Mouse (Mus musculus) intestine, embryonic 16.5 days (tissue): Measurements from ENCODE around the gene Ankrd61. TPM values are rescaled to one million over a fixed set of nuclear protein-coding genes. Genes with fewer than 3 reads are reported as not detected.
A peak's percentile ranks its signal among the peaks of the same experiment; 100 is the strongest.

Experiments used
- ATAC-seq: fragments of 200-750 bp; cut with Nextera tagmentation; 2 replicates; pipeline ENCODE4 v1.8.0; 2017; ENCODE audit warnings: moderate TSS enrichment, moderate library complexity
- H3K27ac ChIP-seq: fragments of 300-500 bp; sonication (generic); 2 replicates; pipeline ENCODE4 v1.5.1; 2014; ENCODE audit warnings: mild to moderate bottlenecking, low read length
- H3K27me3 ChIP-seq: fragments of 300-500 bp; sonication (generic); replicated peaks from 2 replicates; pipeline ENCODE4 v1.6.1; 2014; ENCODE audit warnings: low read length, control low read depth, mixed read lengths; ENCODE audit not compliant: control insufficient read depth, insufficient read depth
- H3K36me3 ChIP-seq: fragments of 300-500 bp; sonication (generic); 2 replicates; pipeline ENCODE4 v1.6.1; 2014; ENCODE audit warnings: low read length, control low read depth; ENCODE audit not compliant: control insufficient read depth, insufficient read depth
- H3K4me1 ChIP-seq: fragments of 300-500 bp; sonication (generic); 2 replicates; pipeline ENCODE4 v1.6.1; 2014; ENCODE audit warnings: low read length, control low read depth, mixed read lengths; ENCODE audit not compliant: control insufficient read depth, insufficient read depth
- H3K4me2 ChIP-seq: fragments of 300-500 bp; sonication (generic); 2 replicates; pipeline ENCODE4 v1.6.1; 2014; ENCODE audit warnings: low read depth, low read length, control low read depth
- H3K4me3 ChIP-seq: fragments of 300-500 bp; sonication (generic); 2 replicates; pipeline ENCODE4 v1.5.1; 2014; ENCODE audit warnings: mild to moderate bottlenecking, low read length
- H3K9ac ChIP-seq: fragments of 300-500 bp; sonication (generic); 2 replicates; pipeline ENCODE4 v1.6.1; 2014; ENCODE audit warnings: low read depth, low read length
- H3K9me3 ChIP-seq: fragments of 300-500 bp; sonication (generic); 2 replicates; pipeline ENCODE4 v1.6.1; 2016; ENCODE audit warnings: low read length, control low read depth; ENCODE audit not compliant: control insufficient read depth
- WGBS: fragments of 180-500 bp; shearing (Covaris S2); extraction: QIAGEN DNeasy Blood & Tissue Kit; methylation state at CpG from one replicate; pipeline ENCODE4 v1.1.7; 2014; 5-methylcytosine and 5-hydroxymethylcytosine counted together
- polyA plus RNA-seq: library from polyadenylated mRNA; unstranded; fragments of >200 nt; fragmentation: Nextera tagmentation; extraction: Ambion mirVana; gene quantifications from 2 replicates; pipeline ENCODE4 v1.2.1, GENCODE M21; 2015

Ankrd61 gene
- polyA plus RNA-seq, 1 experiment from 2014 or later = 0.15 TPM

DNA sequence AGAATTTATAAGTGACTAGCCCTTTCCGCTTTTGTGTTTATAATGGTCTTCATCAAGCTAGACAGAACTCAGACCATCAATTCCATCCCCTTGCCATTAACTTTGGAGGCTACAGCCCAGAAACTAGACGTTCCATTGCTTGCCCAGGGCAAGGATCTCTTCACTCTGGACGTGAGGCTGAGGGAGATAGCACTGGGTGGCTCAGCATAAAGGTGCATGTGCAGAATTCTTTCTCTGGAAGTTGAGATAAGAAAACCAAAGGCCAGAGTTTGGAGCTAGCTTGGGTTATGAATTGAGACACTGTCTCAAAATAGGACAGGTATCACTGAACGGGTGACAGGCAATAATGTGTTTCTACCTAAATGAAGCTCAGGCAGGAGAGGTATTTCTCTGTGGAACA, 6.3 kb upstream of the Ankrd61 start:
- H3K27ac ChIP-seq = no peak overlapping the region
- peaks cover 11% of the 10 kb centered on the region; the same call in 1 of the 2 replicates for H3K4me1 ChIP-seq
- no peaks in the 10 kb centered on the region for H3K9me3 ChIP-seq
- H3K4me3 ChIP-seq = no peak overlapping the region
- H3K9ac ChIP-seq = no peak overlapping the region
- 76% methylated on average over 4 of the region's 4 CpGs for WGBS
- ATAC-seq = no peak
- H3K36me3 ChIP-seq = peaks cover 22% of the 10 kb centered on the region
- H3K27me3 ChIP-seq = no peaks in the 10 kb centered on the region
- no peak overlapping the region for H3K4me2 ChIP-seq

DNA sequence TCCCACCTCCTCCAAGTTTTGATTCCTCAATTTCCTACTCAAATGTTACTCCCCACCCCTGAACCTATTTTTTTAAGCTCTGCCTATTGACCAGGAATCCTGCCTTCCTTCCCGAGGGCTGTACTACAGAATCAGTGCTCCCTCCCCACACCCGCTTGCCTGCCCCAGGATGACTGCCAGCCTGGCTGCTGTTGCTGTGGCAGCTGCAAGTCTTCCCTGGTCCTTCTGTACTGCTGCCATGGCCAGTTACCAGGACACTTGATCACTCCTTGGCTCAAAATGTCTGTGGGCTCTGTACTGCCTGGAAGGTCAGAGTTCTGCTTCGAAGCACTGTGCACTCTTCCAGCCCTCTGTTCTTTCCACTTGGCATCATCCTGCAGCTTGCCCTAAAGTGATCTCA, 4.6 kb upstream of the Ankrd61 start:
- Histone ChIP-seq H3K9me3 (no peaks in the 10 kb centered on the region), H3K27ac (no peak overlapping the region), H3K4me2 (no peak overlapping the region), H3K4me1 (0 out of 2 replicates have a peak, but pooled peaks cover 3% of the 10 kb centered on the region), H3K27me3 (no peaks in the 10 kb centered on the region), H3K9ac (no peak overlapping the region), H3K4me3 (no peak overlapping the region), H3K36me3 (peaks cover 22% of the 10 kb centered on the region)
- WGBS = 78% methylated on average over 3 of the region's 3 CpGs
- no peak for ATAC-seq

DNA sequence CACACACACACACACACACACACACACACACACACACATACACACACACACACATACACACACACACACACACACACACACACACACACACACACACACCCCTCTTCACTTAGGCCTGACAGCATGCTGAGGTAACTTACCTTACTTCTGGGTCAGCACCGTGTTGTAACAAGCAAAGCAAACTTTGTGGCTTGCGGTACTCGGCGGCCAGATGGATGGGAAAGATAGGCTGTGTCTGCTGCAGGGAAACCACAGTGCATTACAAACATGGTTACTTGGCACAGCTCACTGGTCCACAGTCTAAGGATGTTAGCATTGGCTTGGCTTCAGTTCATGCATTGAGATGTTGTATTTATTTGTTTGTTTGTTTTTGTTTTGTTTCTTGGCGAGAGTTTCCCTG, 4.1 kb downstream of the Ankrd61 start:
- Histone ChIP-seq H3K9ac (no peak overlapping the region), H3K4me1 (peaks cover 5% of the 10 kb centered on the region; the same call in 1 of the 2 replicates), H3K4me2 (no peak overlapping the region), H3K36me3 (no peaks in the 10 kb centered on the region; the same call in 1 of the 2 replicates), H3K9me3 (no peaks in the 10 kb centered on the region), H3K4me3 (no peak overlapping the region), H3K27me3 (no peaks in the 10 kb centered on the region), H3K27ac (no peak overlapping the region)
- no peak for ATAC-seq
- 76% methylated on average over 5 of the region's 5 CpGs for WGBS

DNA sequence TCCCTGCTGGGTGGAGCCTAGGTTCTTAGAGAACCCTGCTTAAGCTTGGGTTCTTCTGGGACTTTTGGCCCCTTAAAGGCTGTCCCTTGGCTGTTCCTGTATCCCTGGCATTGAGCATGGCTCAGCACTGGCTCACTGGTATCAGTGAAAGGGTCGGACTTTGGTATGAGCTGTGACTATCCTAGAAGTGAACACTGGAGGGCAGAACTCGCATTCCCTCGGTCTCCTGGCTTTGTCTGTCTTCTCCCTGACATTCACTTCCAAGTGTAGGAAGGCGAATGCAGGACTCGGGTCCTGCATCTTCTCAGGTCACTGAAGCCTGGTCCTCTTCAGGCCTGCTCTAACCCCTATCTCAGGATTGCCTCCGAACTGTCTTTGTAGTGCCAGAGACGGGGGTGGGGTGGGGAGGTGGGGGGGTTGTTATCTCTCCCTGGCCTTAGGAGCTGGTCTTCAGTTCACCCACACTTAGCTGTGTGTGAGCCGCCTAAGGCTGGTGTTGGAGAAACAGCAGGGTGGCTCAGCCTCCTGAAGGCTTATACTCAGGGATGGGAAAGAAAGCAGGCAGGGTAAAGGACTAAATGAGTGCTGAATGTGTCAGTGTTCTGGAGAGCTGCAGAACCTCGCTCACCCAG, 5.1 kb downstream of the Ankrd61 start:
- H3K27me3 ChIP-seq = no peaks in the 10 kb centered on the region
- H3K4me3 ChIP-seq = no peak overlapping the region
- H3K9me3 ChIP-seq = no peaks in the 10 kb centered on the region
- peak; percentile 42 for ATAC-seq
- no peak overlapping the region for H3K9ac ChIP-seq
- WGBS = 72% methylated on average over 9 of the region's 9 CpGs
- no peak overlapping the region for H3K27ac ChIP-seq
- H3K4me1 ChIP-seq = peaks cover 5% of the 10 kb centered on the region; the same call in 1 of the 2 replicates
- peaks cover 3% of the 10 kb centered on the region for H3K36me3 ChIP-seq
- no peak overlapping the region for H3K4me2 ChIP-seq

DNA sequence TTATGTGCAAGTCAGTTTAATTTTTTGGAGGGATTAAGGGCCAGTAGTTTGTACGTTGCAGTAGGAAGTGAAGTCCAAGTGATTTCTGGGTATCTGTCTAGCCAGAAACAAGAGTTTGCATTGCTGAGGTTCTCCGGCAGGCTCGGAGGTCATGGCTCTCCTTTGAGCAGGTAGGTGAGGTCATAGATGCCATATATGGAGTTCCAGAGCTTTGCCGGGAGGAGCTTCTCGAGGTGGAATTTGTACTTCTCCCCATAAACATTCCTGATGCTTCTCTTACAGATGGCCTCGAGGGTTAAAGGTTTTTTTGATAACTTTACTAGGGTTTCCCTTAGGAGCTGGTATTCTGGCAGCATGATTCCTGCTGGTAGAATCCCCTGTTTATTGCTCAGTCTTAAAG, 6.7 kb downstream of the Ankrd61 start:
- no peak overlapping the region for H3K9ac ChIP-seq
- H3K27me3 ChIP-seq = no peaks in the 10 kb centered on the region
- H3K4me3 ChIP-seq = no peak overlapping the region
- peak; percentile 93 for ATAC-seq
- WGBS = 41% methylated on average over 6 of the region's 6 CpGs
- no peaks in the 10 kb centered on the region for H3K9me3 ChIP-seq
- peaks cover 10% of the 10 kb centered on the region for H3K36me3 ChIP-seq
- H3K4me2 ChIP-seq = 0 out of 2 replicates have a peak overlapping the region, but pooled peaks have one; percentile 17
- H3K27ac ChIP-seq = peak overlapping the region; percentile 80
- H3K4me1 ChIP-seq = peaks cover 5% of the 10 kb centered on the region; the same call in 1 of the 2 replicates

DNA sequence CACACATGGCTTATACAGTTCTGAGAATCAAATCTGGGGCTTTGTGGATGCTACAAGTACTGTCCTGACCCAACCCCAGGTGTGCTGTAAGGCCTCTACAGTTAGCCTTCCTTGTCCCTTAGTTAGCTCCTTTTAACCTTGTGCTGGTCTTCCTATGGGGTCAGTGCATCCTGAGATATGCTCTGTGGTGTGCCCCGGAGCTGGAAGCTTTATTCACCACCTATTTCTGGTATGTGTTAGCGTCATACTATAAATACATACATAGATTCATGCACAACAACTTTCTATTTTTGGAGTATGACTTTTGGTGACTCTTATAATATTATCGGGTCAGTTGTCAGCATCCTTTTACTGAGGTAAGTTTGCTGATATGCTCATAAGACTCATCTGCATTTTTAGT, 12.2 kb downstream of the Ankrd61 start:
- ATAC-seq = no peak
- H3K4me1 ChIP-seq = no peaks in the 10 kb centered on the region
- no peak overlapping the region for H3K4me2 ChIP-seq
- no peaks in the 10 kb centered on the region for H3K27me3 ChIP-seq
- WGBS = 97% methylated on average over 3 of the region's 3 CpGs
- no peak overlapping the region for H3K9ac ChIP-seq
- H3K9me3 ChIP-seq = no peaks in the 10 kb centered on the region
- H3K36me3 ChIP-seq = peaks cover 31% of the 10 kb centered on the region
- no peak overlapping the region for H3K27ac ChIP-seq
- H3K4me3 ChIP-seq = no peak overlapping the region

DNA sequence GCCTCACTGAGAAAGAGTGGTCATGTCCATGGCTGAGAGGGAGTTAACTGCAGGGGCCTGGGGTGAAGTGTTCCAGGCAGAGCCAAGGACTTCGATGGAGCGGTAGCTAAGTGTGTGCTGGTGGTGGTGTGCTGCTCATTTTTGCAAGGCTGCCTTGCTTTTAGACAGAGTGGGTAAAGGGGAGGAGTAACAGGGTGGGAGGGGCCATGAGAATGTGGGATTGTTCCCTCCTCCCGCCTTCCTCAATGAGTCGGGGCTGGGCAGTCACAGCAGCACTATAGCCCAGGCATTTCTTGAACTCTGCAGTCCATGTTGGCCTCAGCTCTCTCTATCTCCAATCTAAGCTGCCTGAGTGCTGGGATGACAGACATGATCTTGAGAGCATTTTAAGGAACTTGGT, 22.9 kb downstream of the Ankrd61 start:
- WGBS = 66% methylated on average over 4 of the region's 4 CpGs
- no peak for ATAC-seq

DNA sequence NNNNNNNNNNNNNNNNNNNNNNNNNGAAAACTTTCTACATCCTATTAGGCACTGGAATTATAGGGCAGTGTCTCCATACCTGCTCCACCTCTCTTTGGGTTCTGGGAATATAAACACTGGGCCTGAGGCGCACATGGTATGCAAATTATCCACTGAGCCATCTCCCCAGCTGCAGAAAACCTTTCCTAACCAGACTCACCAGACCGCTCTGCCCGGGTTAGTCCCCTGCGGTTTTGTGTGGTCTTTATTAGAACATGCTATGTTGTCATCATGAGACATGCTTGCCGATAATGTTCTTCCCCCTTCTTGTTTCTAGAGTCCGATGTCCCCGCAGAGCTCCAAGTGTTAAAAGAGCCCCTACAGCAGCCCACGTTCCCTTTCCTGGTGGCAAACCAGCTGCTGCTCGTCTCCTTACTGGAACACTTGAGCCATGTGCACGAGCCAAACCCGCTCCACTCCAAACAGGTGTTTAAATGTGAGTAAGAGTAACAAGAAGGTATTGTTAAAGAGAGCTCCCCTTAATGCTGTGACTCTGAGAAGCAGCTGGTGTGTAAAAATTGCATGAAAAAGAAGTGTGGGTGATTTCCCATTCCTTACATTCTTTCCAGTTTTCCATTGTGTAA, 25.8 kb downstream of the Ankrd61 start:
- H3K27ac ChIP-seq = no peak overlapping the region
- 83% methylated on average over 11 of the region's 11 CpGs for WGBS
- no peak overlapping the region for H3K9ac ChIP-seq
- H3K4me3 ChIP-seq = no peak overlapping the region
- 0 out of 2 replicates have a peak, but pooled peaks cover 7% of the 10 kb centered on the region for H3K36me3 ChIP-seq
- H3K27me3 ChIP-seq = no peaks in the 10 kb centered on the region
- H3K4me2 ChIP-seq = no peak overlapping the region
- no peak for ATAC-seq
- no peaks in the 10 kb centered on the region for H3K4me1 ChIP-seq
- H3K9me3 ChIP-seq = no peaks in the 10 kb centered on the region

More for the DNA sequence above, 22.9 kb downstream of the Ankrd61 start:
- Histone ChIP-seq H3K27me3 (no peaks in the 10 kb centered on the region), H3K27ac (no peak overlapping the region), H3K36me3 (0 out of 2 replicates have a peak, but pooled peaks cover 10% of the 10 kb centered on the region), H3K4me1 (no peaks in the 10 kb centered on the region), H3K9ac (no peak overlapping the region), H3K4me2 (no peak overlapping the region), H3K9me3 (no peaks in the 10 kb centered on the region), H3K4me3 (no peak overlapping the region)
